Mouse (Mus musculus): ENCODE data around the gene Vmn1r44. TPM values are rescaled to one million over a fixed set of nuclear protein-coding genes. Genes with fewer than 3 reads are reported as not detected.
"Not testable (repeated sequence)": the region's sequence is repeated elsewhere in the genome, so short reads cannot be mapped to it uniquely, and the experiment has no call there.

Vmn1r44 gene
- polyA plus RNA-seq (2014; fragmentation: Nextera tagmentation; extraction: Ambion mirVana), result not detected in 2 replicates

- Histone ChIP-seq H3K4me3 (ENCODE audit: low read depth, low read length) (no peak within 1 kb of the TSS), H3K4me2 (ENCODE audit: low read depth, low read length) (no peak within 1 kb of the TSS), H3K9ac (replicated peaks; ENCODE audit: low read length) (no peak within 1 kb of the TSS), H3K27ac (replicated peaks; ENCODE audit: low read depth, low read length) (no peak within 1 kb of the TSS), H3K27me3 (ENCODE audit: control insufficient read depth, insufficient read depth, low read length) (no peaks in the 10 kb centered on the region), H3K4me1 (ENCODE audit: control insufficient read depth, insufficient read depth, low read length) (no peaks in the 10 kb centered on the region), H3K9me3 (replicated peaks; ENCODE audit: control insufficient read depth, low read length) (no peaks in the 10 kb centered on the region), H3K36me3 (replicated peaks; ENCODE audit: control insufficient read depth, insufficient read depth, low read depth, low read length) (no peaks in the 10 kb centered on the region)
- WGBS, result 79% methylated on average over 1 of the region's 1 CpGs
- DNase-seq (ENCODE audit: low spot score), result no peak
- no peak for ATAC-seq (replicated peaks; ENCODE audit: insufficient number of reproducible peaks, low FRiP score, low TSS enrichment, low read depth)
Measured at GRCm38 (mm10) chr6:89883360-89883759, at the start of gene Vmn1r44. TSS of gene Vmn1r44 (plus strand) at chr6:89883660.

- Histone ChIP-seq H3K4me1 (ENCODE audit: control insufficient read depth, insufficient read depth, low read length) (no peaks in the 10 kb centered on the region), H3K4me2 (ENCODE audit: low read depth, low read length) (no peak overlapping the region), H3K27me3 (ENCODE audit: control insufficient read depth, insufficient read depth, low read length) (no peaks in the 10 kb centered on the region), H3K36me3 (replicated peaks; ENCODE audit: control insufficient read depth, insufficient read depth, low read depth, low read length) (no peaks in the 10 kb centered on the region), H3K4me3 (ENCODE audit: low read depth, low read length) (no peak overlapping the region), H3K9ac (replicated peaks; ENCODE audit: low read length) (no peak overlapping the region), H3K27ac (replicated peaks; ENCODE audit: low read depth, low read length) (no peak overlapping the region), H3K9me3 (replicated peaks; ENCODE audit: control insufficient read depth, low read length) (no peaks in the 10 kb centered on the region; the same call in 1 of the 2 replicates)
- whole genome bisulfite sequencing, result 74% methylated on average over 3 of the region's 3 CpGs
- no peak for DNase-seq (ENCODE audit: low spot score)
- no peak for ATAC-seq (replicated peaks; ENCODE audit: insufficient number of reproducible peaks, low FRiP score, low TSS enrichment, low read depth)
Measured at GRCm38 (mm10) chr6:89857552-89857951, 25.9 kb upstream of the Vmn1r44 start.

- WGBS, result 94% methylated on average over 2 of the region's 2 CpGs
- H3K4me1 ChIP-seq (ENCODE audit: control insufficient read depth, insufficient read depth, low read length), result no peaks in the 10 kb centered on the region
- no peaks in the 10 kb centered on the region for H3K27me3 ChIP-seq (ENCODE audit: control insufficient read depth, insufficient read depth, low read length)
- no peak overlapping the region for H3K4me3 ChIP-seq (ENCODE audit: low read depth, low read length)
- no peak for DNase-seq (ENCODE audit: low spot score)
- no peak overlapping the region for H3K4me2 ChIP-seq (ENCODE audit: low read depth, low read length)
- no peaks in the 10 kb centered on the region for H3K36me3 ChIP-seq (replicated peaks; ENCODE audit: control insufficient read depth, insufficient read depth, low read depth, low read length)
- H3K9me3 ChIP-seq (replicated peaks; ENCODE audit: control insufficient read depth, low read length), result no peaks in the 10 kb centered on the region; the same call in 1 of the 2 replicates
- no peak for ATAC-seq (replicated peaks; ENCODE audit: insufficient number of reproducible peaks, low FRiP score, low TSS enrichment, low read depth)
- no peak overlapping the region for H3K27ac ChIP-seq (replicated peaks; ENCODE audit: low read depth, low read length)
- H3K9ac ChIP-seq (replicated peaks; ENCODE audit: low read length), result no peak overlapping the region
Measured at GRCm38 (mm10) chr6:89859839-89860238, 23.6 kb upstream of the Vmn1r44 start.

- H3K4me1 ChIP-seq (ENCODE audit: control insufficient read depth, insufficient read depth, low read length), result no peaks in the 10 kb centered on the region
- no peaks in the 10 kb centered on the region for H3K27me3 ChIP-seq (ENCODE audit: control insufficient read depth, insufficient read depth, low read length)
- no peaks in the 10 kb centered on the region; the same call in 1 of the 2 replicates for H3K9me3 ChIP-seq (replicated peaks; ENCODE audit: control insufficient read depth, low read length)
- H3K9ac ChIP-seq (replicated peaks; ENCODE audit: low read length), result no peak overlapping the region
- WGBS, result 73% methylated on average over 4 of the region's 4 CpGs
- no peak for ATAC-seq (replicated peaks; ENCODE audit: insufficient number of reproducible peaks, low FRiP score, low TSS enrichment, low read depth)
- H3K4me2 ChIP-seq (ENCODE audit: low read depth, low read length), result no peak overlapping the region
- H3K4me3 ChIP-seq (ENCODE audit: low read depth, low read length), result no peak overlapping the region
- no peak for DNase-seq (ENCODE audit: low spot score)
- H3K27ac ChIP-seq (replicated peaks; ENCODE audit: low read depth, low read length), result no peak overlapping the region
- no peaks in the 10 kb centered on the region for H3K36me3 ChIP-seq (replicated peaks; ENCODE audit: control insufficient read depth, insufficient read depth, low read depth, low read length)
Measured at GRCm38 (mm10) chr6:89863792-89864191, 19.7 kb upstream of the Vmn1r44 start.

- no peak overlapping the region for H3K27ac ChIP-seq (replicated peaks; ENCODE audit: low read depth, low read length)
- no peaks in the 10 kb centered on the region for H3K9me3 ChIP-seq (replicated peaks; ENCODE audit: control insufficient read depth, low read length)
- no peaks in the 10 kb centered on the region for H3K36me3 ChIP-seq (replicated peaks; ENCODE audit: control insufficient read depth, insufficient read depth, low read depth, low read length)
- ATAC-seq (replicated peaks; ENCODE audit: insufficient number of reproducible peaks, low FRiP score, low TSS enrichment, low read depth) (no peak), DNase-seq (ENCODE audit: low spot score) (no peak)
- no peak overlapping the region for H3K4me3 ChIP-seq (ENCODE audit: low read depth, low read length)
- H3K27me3 ChIP-seq (ENCODE audit: control insufficient read depth, insufficient read depth, low read length), result no peaks in the 10 kb centered on the region
- H3K4me2 ChIP-seq (ENCODE audit: low read depth, low read length), result no peak overlapping the region
- no peaks in the 10 kb centered on the region for H3K4me1 ChIP-seq (ENCODE audit: control insufficient read depth, insufficient read depth, low read length)
- H3K9ac ChIP-seq (replicated peaks; ENCODE audit: low read length), result no peak overlapping the region
- 88% methylated on average over 2 of the region's 2 CpGs for WGBS
Measured at GRCm38 (mm10) chr6:89867276-89867675, 16.2 kb upstream of the Vmn1r44 start.

- Histone ChIP-seq H3K9me3 (replicated peaks; ENCODE audit: control insufficient read depth, low read length) (no peaks in the 10 kb centered on the region), H3K4me2 (ENCODE audit: low read depth, low read length) (no peak overlapping the region), H3K4me1 (ENCODE audit: control insufficient read depth, insufficient read depth, low read length) (no peaks in the 10 kb centered on the region), H3K27ac (replicated peaks; ENCODE audit: low read depth, low read length) (no peak overlapping the region), H3K27me3 (ENCODE audit: control insufficient read depth, insufficient read depth, low read length) (no peaks in the 10 kb centered on the region), H3K36me3 (replicated peaks; ENCODE audit: control insufficient read depth, insufficient read depth, low read depth, low read length) (no peaks in the 10 kb centered on the region), H3K9ac (replicated peaks; ENCODE audit: low read length) (no peak overlapping the region), H3K4me3 (ENCODE audit: low read depth, low read length) (no peak overlapping the region)
- DNase-seq (ENCODE audit: low spot score) (no peak), ATAC-seq (replicated peaks; ENCODE audit: insufficient number of reproducible peaks, low FRiP score, low TSS enrichment, low read depth) (no peak)
- 83% methylated on average over 2 of the region's 2 CpGs for WGBS
Measured at GRCm38 (mm10) chr6:89867976-89868375, 15.5 kb upstream of the Vmn1r44 start.

- 74% methylated on average over 3 of the region's 3 CpGs for WGBS
Measured at GRCm38 (mm10) chr6:89876313-89876712, 7.1 kb upstream of the Vmn1r44 start, which contains the start of the genes Vmn1r42 and Vmn1r43. TSS of gene Vmn1r42 (minus strand) at chr6:89876413. TSS of gene Vmn1r43 (minus strand) at chr6:89876413.

GRCm38 (mm10) chr6:89876963-89877362 lies 6.5 kb upstream of the Vmn1r44 start:
- Histone ChIP-seq H3K4me2 (ENCODE audit: low read depth, low read length) (no peak overlapping the region), H3K4me1 (ENCODE audit: control insufficient read depth, insufficient read depth, low read length) (no peaks in the 10 kb centered on the region), H3K27ac (replicated peaks; ENCODE audit: low read depth, low read length) (no peak overlapping the region), H3K36me3 (replicated peaks; ENCODE audit: control insufficient read depth, insufficient read depth, low read depth, low read length) (no peaks in the 10 kb centered on the region), H3K9me3 (replicated peaks; ENCODE audit: control insufficient read depth, low read length) (no peaks in the 10 kb centered on the region), H3K9ac (replicated peaks; ENCODE audit: low read length) (no peak overlapping the region), H3K27me3 (ENCODE audit: control insufficient read depth, insufficient read depth, low read length) (no peaks in the 10 kb centered on the region), H3K4me3 (ENCODE audit: low read depth, low read length) (no peak overlapping the region)
- ATAC-seq (replicated peaks; ENCODE audit: insufficient number of reproducible peaks, low FRiP score, low TSS enrichment, low read depth) (no peak), DNase-seq (ENCODE audit: low spot score) (no peak)
- 88% methylated on average over 2 of the region's 2 CpGs for WGBS

More at GRCm38 (mm10) chr6:89876313-89876712, 7.1 kb upstream of the Vmn1r44 start, which contains the start of the genes Vmn1r42 and Vmn1r43:
- not testable (repeated sequence) for H3K9ac ChIP-seq (replicated peaks; ENCODE audit: low read length); H3K27ac ChIP-seq (replicated peaks; ENCODE audit: low read depth, low read length); H3K4me1 ChIP-seq (ENCODE audit: control insufficient read depth, insufficient read depth, low read length); ATAC-seq (replicated peaks; ENCODE audit: insufficient number of reproducible peaks, low FRiP score, low TSS enrichment, low read depth); H3K4me3 ChIP-seq (ENCODE audit: low read depth, low read length); DNase-seq (ENCODE audit: low spot score); H3K9me3 ChIP-seq (replicated peaks; ENCODE audit: control insufficient read depth, low read length); H3K27me3 ChIP-seq (ENCODE audit: control insufficient read depth, insufficient read depth, low read length); H3K36me3 ChIP-seq (replicated peaks; ENCODE audit: control insufficient read depth, insufficient read depth, low read depth, low read length); H3K4me2 ChIP-seq (ENCODE audit: low read depth, low read length)

All from embryonic facial prominence, embryonic 11.5 days (tissue).